Comparison of ENCODE assay signal across 8 mouse cellular contexts in the genomic region with DNA sequence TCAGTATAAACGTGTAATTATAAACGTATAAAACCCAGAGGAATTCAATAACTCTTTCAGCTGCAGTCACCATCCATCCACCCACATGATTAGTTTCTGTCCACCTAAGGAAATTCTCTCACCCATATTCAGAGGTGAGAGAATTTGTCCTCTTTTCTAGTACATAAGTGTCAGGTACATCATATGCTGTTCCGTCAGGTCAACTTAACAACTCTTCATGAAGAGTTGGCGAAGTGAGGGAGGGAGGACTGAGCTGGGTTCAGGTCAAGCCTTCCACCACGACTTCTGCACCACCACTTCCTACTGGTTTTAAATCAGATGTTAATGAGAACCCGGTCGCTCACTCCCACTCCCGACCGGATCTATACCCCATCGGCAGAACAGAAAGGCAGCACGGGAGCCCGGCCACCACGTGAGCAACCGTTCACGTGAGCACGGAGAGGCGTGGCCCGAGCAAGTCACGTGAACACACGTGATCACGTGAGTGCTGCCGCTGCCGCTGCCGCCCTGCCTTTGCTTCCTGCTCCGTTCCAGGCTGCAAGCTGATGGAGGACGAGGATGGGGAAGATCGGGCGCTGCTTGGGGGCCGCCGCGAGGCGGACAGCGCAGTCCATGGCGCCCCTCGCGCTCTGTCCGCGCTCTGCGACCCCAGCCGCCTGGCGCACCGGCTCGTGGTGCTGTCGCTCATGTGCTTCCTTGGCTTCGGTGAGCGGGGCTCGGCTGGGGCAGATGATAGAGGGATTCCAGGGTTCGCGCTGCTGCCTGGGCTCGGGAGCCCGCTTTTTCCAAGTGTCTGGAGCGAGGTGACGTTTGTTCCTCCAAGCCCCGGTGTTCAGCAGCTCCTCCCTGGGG. TPM values are rescaled to one million over a fixed set of nuclear protein-coding genes. Genes with fewer than 3 reads are reported as not detected.
DNase-seq lines count a peak whose midpoint lies in the region; ATAC-seq and TF ChIP-seq lines count a peak whose summit lies in the region.

Mfsd1 (plus strand) TSS at position 469 of the 852 bp plus-strand sequence.

- H3K27me3 ChIP-seq in forebrain, embryonic 15.5 days: peaks cover 3% of the 10 kb centered on the region; the same call in 1 of the 2 replicates
- no peaks in the 10 kb centered on the region for H3K27me3 ChIP-seq in lung, embryonic 14.5 days (ENCODE audit: insufficient read depth, low read length)
- H3K27me3 ChIP-seq in thymus, adult 2 months (ENCODE audit: control insufficient read depth, insufficient read depth, low read length): no peaks in the 10 kb centered on the region; the same call in 1 of the 2 replicates

- no peak within 1 kb of the TSS for H3K27ac ChIP-seq in ES-E14 (ENCODE audit: insufficient read depth, low read depth, low read length, poor library complexity, severe bottlenecking)
- peak within 1 kb of the TSS; percentile 76 for H3K27ac ChIP-seq in forebrain, embryonic 15.5 days (replicated peaks)
- H3K27ac ChIP-seq in lung, embryonic 14.5 days (ENCODE audit: low read depth): no peak within 1 kb of the TSS
- H3K27ac ChIP-seq in olfactory bulb, adult 2 months (ENCODE audit: insufficient read depth, low read depth, low read length): 0 out of 2 replicates have a peak within 1 kb of the TSS, but pooled peaks have one; percentile 2
- no peak within 1 kb of the TSS for H3K27ac ChIP-seq in thymus, adult 2 months (ENCODE audit: control insufficient read depth, insufficient read depth, low read length)

- peak; percentile 82 for TF ChIP-seq POLR2A in olfactory bulb, adult 2 months (IDR thresholded peaks at IDR 0.05; ENCODE audit: insufficient read depth, low read depth, low read length)
- peak; percentile 49; the same call in 1 of the 2 replicates for TF ChIP-seq POLR2A in thymus, adult 2 months (IDR thresholded peaks at IDR 0.05; ENCODE audit: control insufficient read depth, extremely low read depth, insufficient read depth, low read length, poor library complexity)

- ATAC-seq in forebrain, embryonic 15.5 days (replicated peaks): peak; percentile 96
- peak; percentile 93 for ATAC-seq in lung, embryonic 14.5 days (ENCODE audit: insufficient read depth)

- H3K4me3 ChIP-seq in ES-E14 (ENCODE audit: insufficient read depth in 1 of 2, low read depth in 1 of 2, low read length in 2 of 2, poor library complexity in 1 of 2, severe bottlenecking in 1 of 2): peak within 1 kb of the TSS; percentile 66 to 94
- H3K4me3 ChIP-seq in forebrain, embryonic 15.5 days: peak within 1 kb of the TSS; percentile 61
- H3K4me3 ChIP-seq in lung, embryonic 14.5 days (ENCODE audit: low read depth, low read length): peak within 1 kb of the TSS; percentile 83
- H3K4me3 ChIP-seq in olfactory bulb, adult 2 months (ENCODE audit: insufficient read depth, low read depth, low read length): peak within 1 kb of the TSS; percentile 66
- H3K4me3 ChIP-seq in thymus, adult 2 months (ENCODE audit: control insufficient read depth, insufficient read depth, low read length): peak within 1 kb of the TSS; percentile 66

- no peaks in the 10 kb centered on the region for H3K9me3 ChIP-seq in ES-E14 (ENCODE audit: control insufficient read depth, insufficient read depth, low read depth, low read length)
- no peaks in the 10 kb centered on the region for H3K9me3 ChIP-seq in forebrain, embryonic 15.5 days
- no peaks in the 10 kb centered on the region for H3K9me3 ChIP-seq in lung, embryonic 14.5 days (ENCODE audit: low read depth, low read length)

- no peak for TF ChIP-seq CTCF in lung, embryonic 14.5 days (IDR thresholded peaks at IDR 0.05; ENCODE audit: low read depth)
- TF ChIP-seq CTCF in olfactory bulb, adult 2 months (IDR thresholded peaks at IDR 0.05; ENCODE audit: insufficient read depth, low read depth, low read length): peak; percentile 42; the same call in 1 of the 2 replicates
- 0 out of 2 replicates have a peak, but pooled peaks have one; percentile 28 for TF ChIP-seq CTCF in thymus, adult 2 months (IDR thresholded peaks at IDR 0.05; ENCODE audit: borderline replicate concordance, control insufficient read depth, extremely low read depth, insufficient read depth, low read length, poor library complexity)

- peak within 1 kb of the TSS; percentile 82 for H3K4me2 ChIP-seq in forebrain, embryonic 15.5 days (replicated peaks)
- peak within 1 kb of the TSS; percentile 92 for H3K4me2 ChIP-seq in lung, embryonic 14.5 days

- H3K9ac ChIP-seq in ES-E14 (ENCODE audit: insufficient read depth, low read depth, low read length, poor library complexity, severe bottlenecking): peak within 1 kb of the TSS; percentile 87
- H3K9ac ChIP-seq in forebrain, embryonic 15.5 days (replicated peaks): peak within 1 kb of the TSS; percentile 78
- H3K9ac ChIP-seq in lung, embryonic 14.5 days: peak within 1 kb of the TSS; percentile 68

- in situ Hi-C loops in ES-E14 (cut with MboI; ENCODE audit: low sequenced_read_pairs in 2 of 2, unreplicated experiment in 2 of 2): no loop called here

- no peaks in the 10 kb centered on the region; the same call in 1 of the 2 replicates for H3K36me3 ChIP-seq in ES-E14 (ENCODE audit: control insufficient read depth, insufficient read depth, low read length, poor library complexity, severe bottlenecking)
- H3K36me3 ChIP-seq in forebrain, embryonic 15.5 days: peaks cover 8% of the 10 kb centered on the region; the same call in 1 of the 2 replicates
- H3K36me3 ChIP-seq in lung, embryonic 14.5 days (ENCODE audit: insufficient read depth): 0 out of 2 replicates have a peak, but pooled peaks cover 2% of the 10 kb centered on the region
- H3K36me3 ChIP-seq in thymus, adult 2 months (ENCODE audit: control insufficient read depth, insufficient read depth, low read length): no peaks in the 10 kb centered on the region

- H3K4me1 ChIP-seq in ES-E14 (ENCODE audit: control insufficient read depth in 2 of 2, insufficient read depth in 2 of 2, low read length in 2 of 2, poor library complexity in 1 of 2): peaks cover 0 to 3% of the 10 kb centered on the region in 2 experiments; a peak in 1 of 4 replicates
- peaks cover 10% of the 10 kb centered on the region for H3K4me1 ChIP-seq in forebrain, embryonic 15.5 days
- H3K4me1 ChIP-seq in lung, embryonic 14.5 days (ENCODE audit: insufficient read depth): peaks cover 7% of the 10 kb centered on the region
- no peaks in the 10 kb centered on the region; the same call in 1 of the 2 replicates for H3K4me1 ChIP-seq in olfactory bulb, adult 2 months (ENCODE audit: control insufficient read depth, insufficient read depth, low read length)
- H3K4me1 ChIP-seq in thymus, adult 2 months (replicated peaks; ENCODE audit: control insufficient read depth, insufficient read depth, low read length): no peaks in the 10 kb centered on the region; the same call in 1 of the 2 replicates

- WGBS in forebrain, embryonic 15.5 days: 4% methylated on average over 53 of the region's 54 CpGs
- WGBS in lung, embryonic 14.5 days: 4% methylated on average over 54 of the region's 54 CpGs
- 4% methylated on average over 54 of the region's 54 CpGs for WGBS in olfactory bulb, adult 2 months
- 5% methylated on average over 54 of the region's 54 CpGs for WGBS in thymus, adult 2 months

- intact Hi-C loops in heart, postnatal 25 days (cut with DNase I): loop anchor here (5.0 kb wide), 1 partner anchor 120 kb away; the partner anchor contains the start of gene Lxn

- DNase-seq in ES-E14 (ENCODE audit: low read depth, low spot score): peak; percentile 81
- peak; percentile 58 for DNase-seq in cerebellum, adult 11-12 months
- peak; percentile 77 for DNase-seq in heart, postnatal 25 days (ENCODE audit: low spot score)
- DNase-seq in layer of hippocampus, adult 18-20 months (ENCODE audit: low spot score in 2 of 2): peak; percentile 79 to 87
- peak; percentile 98 for DNase-seq in lung, embryonic 14.5 days
- DNase-seq in thymus, adult 2 months: peak; percentile 79

TF ChIP-seq in ES-E14, 5 proteins besides CTCF, POLR2A, EP300 and RAD21:
- TF ChIP-seq HCFC1 (IDR thresholded peaks at IDR 0.05; ENCODE audit: borderline replicate concordance, insufficient read depth, low read length): peak; percentile 44; the same call in 1 of the 2 replicates
- TF ChIP-seq CHD2 (IDR thresholded peaks at IDR 0.05; ENCODE audit: low read depth, low read length): no peak
- 0 out of 2 replicates have a peak, but pooled peaks have one; percentile 1 for TF ChIP-seq ZC3H11A (IDR thresholded peaks at IDR 0.05; ENCODE audit: borderline replicate concordance, low read depth, low read length)
- no peak for TF ChIP-seq MAFK (IDR thresholded peaks at IDR 0.05; ENCODE audit: insufficient read depth, low read depth, low read length)
- no peak for TF ChIP-seq ZNF384 (IDR thresholded peaks at IDR 0.05; ENCODE audit: low read depth, low read length)

RNA-seq across cellular contexts. Expression of gene Mfsd1, which starts in this region (rescaled TPM):
- 96.6 and 117 TPM in 2 replicates for total RNA-seq in ES-E14 (2012; rRNA removed)
- 36.3 and 36.9 TPM in 2 replicates for polyA plus RNA-seq in forebrain, embryonic 15.5 days (2015; fragmentation: Nextera tagmentation; extraction: Ambion mirVana)
- total RNA-seq in heart, postnatal 25 days (2021): 10 to 100 TPM; 22.5 to 26.9 TPM
- 10 to 100 TPM; 38.0 to 43.9 TPM for total RNA-seq in layer of hippocampus, adult 18-20 months (2021)
- 54.4 and 54.8 TPM in 2 replicates for polyA plus RNA-seq in lung, embryonic 14.5 days (2014; fragmentation: Nextera tagmentation; extraction: Ambion mirVana)
- not detected in 2 replicates for polyA plus RNA-seq in olfactory bulb, adult 2 months (2012; ENCODE audit: insufficient read depth, insufficient read length, low replicate concordance, missing spikeins)
- 33.2 and 35.3 TPM in 2 replicates for polyA plus RNA-seq in thymus, adult 2 months (2012; rRNA removed)

Comparison
In these comparisons a context has a peak if more than half of its experiments do, and no peak if none do; other contexts are left out.
1. H3K27ac ChIP-seq: peak in forebrain, embryonic 15.5 days (single experiment) and olfactory bulb, adult 2 months (single experiment); none in ES-E14 (single experiment), lung, embryonic 14.5 days (single experiment) and thymus, adult 2 months (single experiment).
2. Peak in every context shown above with its lines, with median percentiles within 50 percentile points of each other: DNase-seq, H3K4me3 ChIP-seq and H3K9ac ChIP-seq.